Mouse (Mus musculus) c-Kit-positive CD71-negative TER-119-negative erythroid progenitor cells, embryonic 14.5 days (primary cell): ENCODE measurements around the gene Lrpprc.

Source experiments
- DNase-seq: peaks from one replicate; pipeline ENCODE4 v3.0.0-alpha.2; 2013; ENCODE audit warnings: low read depth

The Lrpprc gene

DNA sequence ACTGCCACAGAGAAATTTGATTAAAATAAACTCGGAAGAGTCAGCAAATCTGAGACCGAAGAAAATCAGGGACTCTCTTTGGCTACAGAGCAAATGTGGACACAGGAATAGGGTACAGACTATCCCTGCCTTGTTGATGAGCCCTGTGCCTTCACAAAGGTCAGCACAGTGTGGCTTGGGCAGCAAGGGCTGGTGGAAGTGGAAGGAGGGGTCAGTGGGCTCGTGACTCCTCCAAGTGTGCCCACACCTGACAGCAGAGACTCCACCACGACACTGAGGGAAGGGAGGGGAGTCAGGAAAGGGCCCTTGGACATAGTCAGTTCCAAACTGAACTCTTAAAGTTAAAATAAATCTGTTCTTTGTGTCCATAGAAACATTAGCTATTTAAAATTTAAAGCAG, 75.7 kb downstream of the Lrpprc start:
- DNase-seq = no peak

GRCm38 (mm10) chr17:84713563-84714164, 76.9 kb downstream of the Lrpprc start:
- DNase-seq = no peak

DNA sequence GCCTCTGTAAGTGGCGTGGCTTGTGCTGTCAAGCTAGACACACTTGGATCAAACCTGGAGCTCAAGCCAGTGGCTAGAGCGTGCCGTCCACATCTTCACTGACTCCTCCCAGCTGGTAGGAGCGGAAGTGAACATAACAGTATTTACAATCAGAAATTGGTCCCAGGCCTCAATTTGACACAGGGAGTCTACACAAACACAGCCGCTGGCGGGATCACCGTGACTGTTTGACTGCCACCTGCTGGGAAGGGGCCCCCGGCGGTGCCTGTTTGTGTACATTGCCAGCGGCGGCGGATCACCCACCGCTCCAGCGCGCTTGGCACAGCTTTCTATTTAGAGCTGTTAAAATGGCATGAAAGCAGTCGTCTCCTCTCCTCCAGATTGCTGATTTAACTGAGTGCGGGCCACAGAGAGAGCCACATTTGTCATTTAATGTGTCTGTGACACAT, 81.2 kb downstream of the Lrpprc start:
- DNase-seq = no peak

DNA sequence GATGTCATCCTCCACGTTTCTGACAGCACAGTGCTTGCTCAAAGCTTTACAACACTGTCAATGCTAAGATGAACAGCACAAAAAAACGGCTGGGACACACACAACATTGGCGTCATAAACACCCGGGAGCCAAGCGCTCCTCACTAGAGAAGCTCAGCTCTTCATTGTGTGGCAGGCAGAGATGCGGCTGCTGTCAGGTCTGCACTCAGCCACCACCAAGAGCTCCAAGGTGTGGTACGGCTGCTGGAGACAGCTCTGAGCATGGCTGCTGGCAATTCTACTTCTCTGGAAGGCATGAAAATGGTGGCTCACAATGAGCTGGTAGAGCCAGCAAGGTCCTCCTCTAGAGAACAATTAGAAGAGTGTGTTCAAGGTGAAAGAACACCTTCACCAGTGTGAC, 81.8 kb downstream of the Lrpprc start:
- no peak for DNase-seq

GRCm38 (mm10) chr17:84707407-84707806, 83.2 kb downstream of the Lrpprc start:
- DNase-seq = no peak

DNA sequence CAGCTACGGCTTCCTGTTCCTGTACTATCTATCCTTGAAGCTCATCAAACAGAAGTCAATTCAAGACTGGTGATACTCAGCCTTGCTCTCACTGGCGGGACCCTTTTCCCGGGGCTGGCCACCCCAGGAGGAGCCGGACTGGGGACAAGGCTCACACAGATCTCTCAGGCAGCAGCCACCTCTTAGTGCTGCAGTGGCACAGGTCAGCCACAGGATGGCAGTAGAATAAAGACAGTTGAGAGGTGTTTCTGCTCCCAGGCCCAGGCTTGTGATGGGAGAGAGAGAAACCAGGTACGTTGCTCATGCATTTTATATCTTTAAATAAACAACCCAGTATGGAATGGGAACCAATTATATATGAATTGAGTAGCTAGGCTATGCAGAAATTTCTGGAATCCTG, 91.9 kb downstream of the Lrpprc start:
- peak; percentile 29 for DNase-seq

- no peak for DNase-seq
Measured at GRCm38 (mm10) chr17:84696537-84696936, 94.1 kb downstream of the Lrpprc start.

- DNase-seq = no peak
Measured at GRCm38 (mm10) chr17:84693741-84694140, 96.8 kb downstream of the Lrpprc start.

GRCm38 (mm10) chr17:84690111-84690510, 100.5 kb downstream of the Lrpprc start:
- no peak for DNase-seq

DNA sequence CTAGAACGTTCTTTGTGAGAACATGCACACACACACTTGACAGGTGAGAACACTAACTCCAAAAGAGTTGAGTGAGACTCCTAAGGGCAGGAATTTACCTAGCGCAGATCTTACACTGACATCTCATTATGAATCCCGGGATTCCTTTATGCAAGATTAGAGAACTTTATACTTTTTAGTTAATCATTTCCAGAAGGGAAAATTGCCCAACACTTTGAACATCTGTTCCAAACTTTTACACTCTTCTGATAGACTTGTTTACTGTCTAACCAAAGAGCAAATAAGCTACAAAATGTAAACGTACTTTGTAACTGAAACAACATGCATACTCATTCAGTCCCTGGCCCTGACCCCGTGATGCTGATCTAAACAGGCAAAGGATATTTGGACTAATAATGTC, 101.3 kb downstream of the Lrpprc start:
- no peak for DNase-seq

- no peak for DNase-seq
Measured at GRCm38 (mm10) chr17:84688834-84689233, 101.8 kb downstream of the Lrpprc start.

DNA sequence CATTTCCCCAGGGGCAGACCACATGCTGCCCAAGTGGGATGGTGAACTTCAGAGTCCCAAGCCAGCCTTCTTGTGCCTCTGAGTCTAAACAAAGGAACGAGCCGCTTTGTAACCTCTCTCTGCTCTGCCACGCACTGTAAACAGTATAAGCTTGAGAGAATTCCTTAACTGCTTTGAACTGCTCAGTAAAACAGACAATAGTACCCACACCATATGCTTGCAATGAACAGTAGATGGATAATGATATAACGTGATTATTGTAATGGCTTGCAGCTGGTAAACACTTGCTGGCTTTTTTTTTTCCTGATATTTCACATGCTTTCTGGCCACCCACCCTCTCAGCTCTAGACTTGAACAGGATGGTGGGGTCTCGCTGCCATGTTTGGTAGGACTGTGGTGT, 102.6 kb downstream of the Lrpprc start:
- DNase-seq = no peak

DNA sequence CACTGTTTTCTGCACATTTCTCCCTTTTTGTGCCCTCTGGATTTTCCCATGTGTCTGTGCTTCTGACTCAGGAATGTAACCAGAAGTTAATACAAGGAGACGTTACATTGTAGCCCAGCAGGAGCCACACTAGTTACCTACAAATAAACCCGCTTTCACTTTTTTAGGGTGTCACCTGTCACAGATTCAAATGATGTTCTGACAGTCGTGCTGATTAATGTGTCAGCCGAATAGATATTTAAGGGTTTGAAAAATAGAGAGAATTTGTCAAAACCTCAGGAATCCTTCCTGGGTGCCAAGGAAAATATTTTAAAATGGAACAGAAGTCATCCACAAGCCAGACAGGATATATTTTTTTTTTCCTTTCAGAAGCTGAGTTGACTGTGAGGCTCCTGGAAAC, 105.3 kb downstream of the Lrpprc start:
- no peak for DNase-seq

- no peak for DNase-seq
Measured at GRCm38 (mm10) chr17:84684284-84684683, 106.3 kb downstream of the Lrpprc start.

DNA sequence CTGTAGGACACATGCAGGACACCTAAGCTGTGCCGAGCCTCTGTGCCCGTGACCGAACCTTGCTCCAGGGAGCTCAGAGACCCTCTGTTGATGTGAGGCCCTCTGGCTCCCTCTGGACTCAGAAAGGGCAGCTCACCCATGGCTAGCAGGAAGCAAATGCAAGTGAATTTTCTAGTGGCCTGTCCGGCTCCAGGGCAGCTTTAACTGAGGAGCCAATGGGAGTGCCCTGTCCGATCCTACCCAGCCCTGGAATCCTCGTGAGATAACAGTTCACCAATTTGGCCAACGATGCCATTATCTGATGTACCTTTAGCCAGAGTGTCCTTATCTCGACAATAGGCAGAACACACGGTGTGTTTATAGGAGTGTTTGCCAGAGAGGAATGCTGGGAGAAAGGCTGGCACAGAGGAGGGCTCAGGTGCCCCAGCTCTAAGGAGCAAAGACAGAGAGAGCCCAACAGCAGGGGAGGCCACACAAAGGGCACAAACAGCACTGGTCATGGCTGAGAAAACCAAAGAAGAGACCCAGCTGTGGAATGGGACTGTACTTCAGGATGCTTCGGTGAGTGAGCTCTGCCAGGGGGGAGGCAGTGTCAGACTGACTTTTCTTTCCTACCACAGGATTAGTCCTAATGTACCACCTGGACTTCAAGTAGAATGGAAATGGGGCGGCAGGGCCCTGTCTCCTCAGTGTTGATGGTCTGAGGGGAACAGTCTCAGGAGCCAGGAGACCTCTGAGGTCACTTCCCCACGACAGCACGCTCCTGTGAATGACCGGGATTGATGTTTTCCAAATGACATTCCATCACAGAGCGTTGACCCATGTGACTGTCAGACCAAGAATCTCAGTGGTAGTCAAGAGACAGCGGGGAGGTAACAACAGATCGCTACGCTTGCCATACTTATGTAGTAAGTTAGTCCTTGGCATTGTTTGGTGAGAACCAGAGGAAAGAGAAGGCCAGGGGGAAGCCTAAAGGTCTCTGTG, 107.6 kb downstream of the Lrpprc start, which contains the start of gene Abcg5:
Abcg5 (minus strand) TSS at position 278 of the 984 bp plus-strand sequence.
- DNase-seq = no peak

DNA sequence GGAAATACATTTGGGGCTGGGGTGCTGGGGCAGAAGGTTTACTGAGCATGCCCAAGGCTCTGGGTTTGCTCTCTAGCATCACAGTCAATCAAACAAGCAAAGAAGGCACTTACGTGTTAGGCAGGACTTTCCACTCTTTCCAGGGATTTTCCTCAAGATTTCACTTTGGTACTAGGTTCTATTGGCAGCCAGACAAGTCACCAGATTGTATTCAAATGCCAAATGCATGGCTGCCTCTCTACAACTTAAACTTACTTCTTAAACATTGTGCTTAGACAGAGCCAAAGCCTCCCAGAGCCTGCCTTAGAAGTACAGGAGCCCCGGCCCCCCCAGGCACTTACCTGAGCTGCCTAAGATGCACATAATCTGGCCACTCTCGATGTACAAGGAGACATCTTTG, 108.9 kb downstream of the Lrpprc start:
- no peak for DNase-seq

GRCm38 (mm10) chr17:84677595-84677994, 113.0 kb downstream of the Lrpprc start:
- no peak for DNase-seq

GRCm38 (mm10) chr17:84675951-84676366, 114.6 kb downstream of the Lrpprc start, which contains the start of gene Abcg8:
Gene Abcg8 (plus strand): TSS chr17:84676302.
- no peak for DNase-seq

DNA sequence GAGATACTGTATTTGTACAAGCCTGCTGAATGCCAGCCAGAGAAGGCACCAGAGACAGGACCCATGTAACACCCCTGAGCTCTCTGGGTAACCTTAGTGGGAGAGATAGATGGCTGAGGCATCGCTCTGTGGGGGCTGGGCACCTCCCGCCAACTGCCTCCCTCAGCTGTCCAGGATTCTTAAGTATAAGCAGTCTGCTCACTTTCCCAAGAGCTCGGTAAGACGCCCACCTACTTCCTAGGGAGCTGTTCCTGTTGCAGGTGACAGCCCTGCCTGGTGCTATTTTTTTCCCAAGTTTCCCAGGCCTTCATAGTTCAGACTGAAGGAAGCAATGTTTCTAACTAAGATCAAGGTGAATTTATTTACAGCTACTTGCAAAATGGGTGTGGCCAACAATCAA, 115.4 kb downstream of the Lrpprc start:
- DNase-seq = no peak

DNA sequence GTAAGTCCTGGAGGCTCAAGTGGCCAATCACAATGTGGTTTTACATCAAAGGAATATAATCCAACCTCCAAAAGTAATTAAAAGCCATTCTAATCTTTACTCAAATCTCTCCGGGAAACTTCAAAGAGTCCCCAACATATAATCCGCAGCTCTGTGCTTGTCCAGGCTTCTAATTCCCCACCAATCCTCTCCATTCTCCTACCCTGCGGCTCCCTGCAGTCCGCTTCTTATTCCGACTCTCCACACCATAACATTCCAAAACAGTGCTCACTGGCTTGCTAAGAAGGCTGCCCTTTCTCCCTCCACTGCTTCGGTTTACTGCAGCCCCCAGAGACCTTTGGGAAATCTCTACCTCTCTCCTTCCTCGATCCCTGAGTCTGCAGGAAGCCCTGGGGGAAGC, 116.5 kb downstream of the Lrpprc start:
- no peak for DNase-seq

DNA sequence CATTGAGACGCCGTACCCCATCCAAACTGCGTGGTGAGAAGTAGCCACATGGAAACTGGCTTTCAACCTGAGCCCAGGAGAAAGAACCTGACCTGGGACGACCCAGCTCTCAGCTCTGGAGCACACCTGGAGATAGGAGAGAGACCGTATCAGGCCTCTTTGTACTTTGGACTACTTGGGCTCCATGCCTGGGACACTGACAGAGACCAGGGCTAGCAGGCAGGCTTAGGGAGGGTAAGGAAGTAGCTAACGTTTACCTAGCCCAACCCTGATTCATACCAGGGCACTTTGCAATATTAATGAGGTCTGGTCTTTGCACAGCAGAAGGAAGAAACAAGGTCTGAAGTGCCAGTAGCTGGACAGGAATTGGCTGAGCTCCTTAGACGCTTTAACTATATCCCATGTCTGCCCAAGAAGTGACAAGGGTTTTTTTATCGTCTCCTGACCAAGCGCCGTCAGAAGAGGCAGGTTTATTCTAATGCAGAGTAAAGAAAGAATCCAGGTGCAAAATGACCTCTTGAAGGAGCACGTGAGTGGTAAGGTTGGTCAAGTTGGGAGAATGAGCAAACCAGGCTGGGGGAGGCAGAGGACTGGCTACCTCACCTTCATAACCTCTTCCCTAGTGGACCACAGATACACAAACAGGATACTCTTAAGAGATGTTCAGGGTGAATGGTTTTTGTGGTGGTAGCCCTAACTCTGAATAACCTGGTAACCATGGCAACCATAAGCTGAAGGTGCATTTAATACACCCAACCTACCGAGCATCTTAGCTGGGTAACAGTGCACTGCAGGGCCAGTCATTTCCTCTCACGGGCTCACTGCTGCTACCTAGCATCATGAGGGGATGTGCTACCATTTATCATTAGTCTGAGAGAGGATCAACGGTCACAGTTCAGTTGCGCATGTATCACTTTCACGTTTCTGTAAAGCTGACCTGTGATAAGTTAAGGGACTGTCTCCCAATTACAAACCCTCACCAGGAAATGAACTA, 117.9 kb downstream of the Lrpprc start:
- no peak for DNase-seq

GRCm38 (mm10) chr17:84667848-84668247, 122.7 kb downstream of the Lrpprc start:
- no peak for DNase-seq
